Mouse (Mus musculus) liver, embryonic 14.5 days (tissue): ENCODE results near the gene Flnb. TPM values are rescaled to one million over a fixed set of nuclear protein-coding genes. Genes with fewer than 3 reads are reported as not detected.

Source experiments
- ATAC-seq: fragments of 200-750 bp; cut with Nextera tagmentation; 2 replicates; pipeline ENCODE4 v1.8.0; 2017; ENCODE audit warnings: moderate number of reproducible peaks, mild to moderate bottlenecking, moderate library complexity; ENCODE audit not compliant: insufficient read depth
- DNase-seq, 3 experiments: peaks; one replicate each; pipeline ENCODE4 v3.0.0-alpha.2; 2012 to 2013; ENCODE audit warnings: low read depth in 3 of 3, low spot score in 3 of 3
- H3K27ac ChIP-seq: fragments of 300-500 bp; sonication (generic); 2 replicates; pipeline ENCODE4 v1.5.1; 2014; ENCODE audit warnings: moderate library complexity, mild to moderate bottlenecking, control low read depth, inconsistent platforms
- H3K27me3 ChIP-seq: fragments of 300-500 bp; sonication (generic); 2 replicates; pipeline ENCODE4 v1.6.1; 2014; ENCODE audit warnings: mild to moderate bottlenecking, low read length, moderate library complexity; ENCODE audit not compliant: control insufficient read depth, insufficient read depth
- H3K36me3 ChIP-seq: fragments of 300-500 bp; sonication (generic); replicated peaks from 2 replicates; pipeline ENCODE4 v1.6.1; 2014; ENCODE audit warnings: low read depth; ENCODE audit not compliant: control insufficient read depth, insufficient read depth
- H3K4me1 ChIP-seq, 2 experiments: fragments of 200-500 bp in 1 of 2; fragments of 300-500 bp in 1 of 2; sonication (generic) in 1 of 2; replicated peaks; 2 replicates each; pipeline ENCODE4 v1.6.1; 2012 to 2014; ENCODE audit warnings: antibody characterized with exemption in 1 of 2, inconsistent platforms in 1 of 2, low read length in 1 of 2; ENCODE audit not compliant: control insufficient read depth in 2 of 2, insufficient read depth in 2 of 2
- H3K4me2 ChIP-seq: fragments of 300-500 bp; sonication (generic); 2 replicates; pipeline ENCODE4 v1.6.1; 2014; ENCODE audit warnings: low read depth, mild to moderate bottlenecking, control low read depth, moderate library complexity
- H3K4me3 ChIP-seq, 2 experiments: fragments of 200-500 bp in 1 of 2; fragments of 300-500 bp in 1 of 2; sonication (generic) in 1 of 2; 2 replicates each; pipeline ENCODE4 v1.5.1; 2012 to 2014; ENCODE audit warnings: low read depth in 2 of 2, low read length in 2 of 2, mild to moderate bottlenecking in 2 of 2, control low read depth in 1 of 2, inconsistent platforms in 1 of 2, moderate library complexity in 1 of 2; ENCODE audit not compliant: insufficient read depth in 1 of 2
- H3K9ac ChIP-seq: fragments of 300-500 bp; sonication (generic); replicated peaks from 2 replicates; pipeline ENCODE4 v1.6.1; 2014; ENCODE audit warnings: mild to moderate bottlenecking, control low read depth, moderate library complexity
- H3K9me3 ChIP-seq: fragments of 300-500 bp; sonication (generic); 2 replicates; pipeline ENCODE4 v1.6.1; 2016; ENCODE audit warnings: low read length, mixed read lengths; ENCODE audit not compliant: control insufficient read depth
- CTCF ChIP-seq: IDR thresholded peaks from 2 replicates; pipeline ENCODE4 v1.5.1; 2016; ENCODE audit warnings: antibody characterized with exemption, low read depth, control low read depth
- EP300 ChIP-seq: IDR thresholded peaks from 2 replicates; pipeline ENCODE4 v1.6.1; 2016; ENCODE audit warnings: antibody characterized with exemption, low read depth
- WGBS: fragments of 180-500 bp; shearing (Covaris S2); extraction: QIAGEN DNeasy Blood & Tissue Kit; methylation state at CpG from one replicate; pipeline ENCODE4 v1.1.7; 2014; ENCODE audit not compliant: insufficient replicate concordance; 5-methylcytosine and 5-hydroxymethylcytosine counted together
- polyA plus RNA-seq, 2 experiments: library from polyadenylated mRNA; depleted of rRNA in 1 of 2; stranded (reverse) in 1 of 2; unstranded in 1 of 2; fragments of >200 nt; fragmentation: Nextera tagmentation in 1 of 2; extraction: Ambion mirVana in 1 of 2; gene quantifications; 2 replicates each; pipeline versions ENCODE4 v1.2.1 to v1.2.3; 2012 to 2014

Flnb gene
- polyA plus RNA-seq, 2 experiments = 3.2 to 3.7 TPM

DNA sequence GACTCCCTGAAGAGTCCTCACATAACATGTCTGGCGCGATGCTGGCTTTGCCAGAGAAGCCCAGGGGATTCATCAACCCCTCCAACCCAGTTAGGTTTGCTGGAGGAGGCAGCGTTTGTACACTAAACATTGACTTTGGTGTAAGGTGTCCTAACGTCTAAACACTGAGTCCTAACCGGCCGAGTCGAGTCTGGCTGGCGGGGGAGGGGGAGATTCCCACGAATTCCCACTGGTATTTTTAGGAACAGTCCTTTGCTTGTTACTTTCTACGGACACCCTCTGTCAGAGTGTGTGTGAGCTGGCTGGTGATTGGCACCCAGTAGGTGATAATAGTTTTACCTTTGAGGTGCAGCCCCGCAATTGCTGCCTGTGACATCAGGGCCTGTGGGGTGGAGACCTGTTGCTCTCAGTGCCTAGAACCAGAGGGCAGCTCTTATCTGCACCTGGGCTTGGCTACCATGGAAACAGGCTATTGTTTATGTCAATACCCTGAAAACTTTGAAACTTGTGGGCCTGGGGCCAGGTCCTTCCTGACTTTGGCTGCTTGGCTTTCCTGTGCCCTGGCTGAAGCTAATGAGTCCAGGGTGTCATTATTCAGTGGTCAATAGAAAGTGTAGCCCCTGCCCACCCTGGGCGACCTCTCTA is 135.0 kb downstream of the Flnb start:
- Histone ChIP-seq H3K9ac (no peak overlapping the region), H3K4me1 (peaks cover 0 to 8% of the 10 kb centered on the region in 2 experiments; a peak in 2 of 4 replicates), H3K36me3 (no peaks in the 10 kb centered on the region), H3K9me3 (no peaks in the 10 kb centered on the region), H3K4me3 (no peak overlapping the region), H3K27me3 (no peaks in the 10 kb centered on the region), H3K27ac (no peak overlapping the region), H3K4me2 (no peak overlapping the region)
- ATAC-seq (peak; percentile 72), DNase-seq (peak; percentile 26 to 40 (median 38))
- 39% methylated on average over 12 of the region's 12 CpGs for WGBS
- TF ChIP-seq EP300 (no peak), CTCF (no peak)

DNA sequence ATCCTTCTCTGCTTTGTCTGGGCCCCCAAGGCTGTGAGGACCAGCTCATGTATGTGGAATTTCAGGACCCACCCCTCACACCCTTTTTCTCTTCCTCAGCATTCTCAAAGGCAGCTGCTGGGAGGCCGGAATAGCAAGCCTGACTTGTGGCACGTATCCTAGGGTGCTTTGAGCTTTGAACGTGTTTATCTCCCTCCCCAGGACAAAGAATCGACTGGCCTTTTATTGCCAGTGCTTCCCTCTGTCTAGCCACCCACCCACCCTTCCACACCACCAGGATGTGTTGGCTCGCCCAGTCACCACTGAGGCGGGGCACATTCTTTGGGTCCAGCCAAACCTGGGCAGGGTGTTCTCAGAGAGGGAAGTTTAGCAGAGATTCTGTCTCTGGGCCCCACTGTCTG is 136.3 kb downstream of the Flnb start:
- H3K4me1 ChIP-seq = peaks cover 0 to 8% of the 10 kb centered on the region in 2 experiments; a peak in 2 of 4 replicates
- ATAC-seq (no peak), DNase-seq (no peak)
- whole genome bisulfite sequencing = 40% methylated on average over 6 of the region's 6 CpGs
- no peak for TF ChIP-seq CTCF
- TF ChIP-seq EP300 = no peak
- no peak overlapping the region for H3K4me3 ChIP-seq
- no peaks in the 10 kb centered on the region for H3K36me3 ChIP-seq
- H3K4me2 ChIP-seq = no peak overlapping the region
- no peak overlapping the region for H3K9ac ChIP-seq
- no peak overlapping the region for H3K27ac ChIP-seq
- H3K9me3 ChIP-seq = no peaks in the 10 kb centered on the region
- no peaks in the 10 kb centered on the region for H3K27me3 ChIP-seq

DNA sequence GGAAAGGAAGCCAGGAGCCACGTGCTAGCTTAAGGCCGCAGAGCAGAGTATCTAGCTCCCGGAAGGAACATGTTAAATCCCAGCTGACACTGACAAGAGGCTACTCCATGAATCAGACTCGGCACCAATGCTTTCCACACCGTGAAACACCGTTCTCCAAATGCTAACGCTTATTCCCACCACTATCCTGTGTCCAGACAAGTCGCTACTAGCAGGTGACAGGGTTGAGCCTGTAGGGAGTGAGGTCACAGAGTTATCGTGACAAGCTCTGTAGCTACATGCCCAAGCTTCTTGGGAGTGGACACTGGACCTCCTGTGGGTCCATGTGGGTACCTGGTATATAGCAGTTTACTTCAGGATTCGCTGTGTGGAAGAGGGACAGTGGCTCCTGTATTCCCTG is 138.7 kb downstream of the Flnb start:
- Histone ChIP-seq H3K4me2 (no peak overlapping the region), H3K27me3 (no peaks in the 10 kb centered on the region), H3K36me3 (no peaks in the 10 kb centered on the region), H3K27ac (no peak overlapping the region), H3K9me3 (no peaks in the 10 kb centered on the region), H3K4me3 (no peak overlapping the region), H3K9ac (no peak overlapping the region), H3K4me1 (peaks cover 0 to 8% of the 10 kb centered on the region in 2 experiments; a peak in 2 of 4 replicates)
- DNase-seq (no peak), ATAC-seq (no peak)
- WGBS = 68% methylated on average over 10 of the region's 10 CpGs
- TF ChIP-seq EP300 (no peak), CTCF (no peak)

DNA sequence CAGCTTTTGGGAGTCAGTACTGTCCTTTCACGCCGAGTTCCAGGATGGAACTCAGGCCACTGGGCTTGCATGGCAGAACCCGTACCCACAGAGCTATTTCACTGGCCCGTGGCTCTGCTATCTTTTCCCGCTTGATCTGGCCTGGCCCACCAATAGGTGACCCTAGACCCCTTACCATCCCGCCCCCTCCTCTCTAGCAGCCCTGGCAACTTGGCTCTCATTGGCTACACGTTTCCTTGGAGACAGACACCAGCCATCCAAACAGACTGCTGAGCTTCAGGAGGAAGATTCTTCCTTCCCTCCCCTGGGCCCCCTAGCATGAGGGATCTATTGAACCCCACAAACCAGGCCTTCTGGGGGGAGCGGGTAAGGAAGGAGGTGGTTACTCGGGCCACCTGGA is 139.3 kb downstream of the Flnb start, which contains the start of gene Gm45521:
Gm45521 (plus strand) TSS at position 240 of the 400 bp plus-strand sequence.
- Histone ChIP-seq H3K9ac (no peak within 1 kb of the TSS), H3K27me3 (no peaks in the 10 kb centered on the region), H3K4me3 (no peak within 1 kb of the TSS), H3K36me3 (no peaks in the 10 kb centered on the region), H3K4me2 (no peak within 1 kb of the TSS), H3K4me1 (peaks cover 0 to 8% of the 10 kb centered on the region in 2 experiments; a peak in 2 of 4 replicates), H3K27ac (no peak within 1 kb of the TSS), H3K9me3 (no peaks in the 10 kb centered on the region)
- no peak for DNase-seq
- TF ChIP-seq CTCF (no peak), EP300 (no peak)
- ATAC-seq = no peak
- 58% methylated on average over 9 of the region's 9 CpGs for WGBS

DNA sequence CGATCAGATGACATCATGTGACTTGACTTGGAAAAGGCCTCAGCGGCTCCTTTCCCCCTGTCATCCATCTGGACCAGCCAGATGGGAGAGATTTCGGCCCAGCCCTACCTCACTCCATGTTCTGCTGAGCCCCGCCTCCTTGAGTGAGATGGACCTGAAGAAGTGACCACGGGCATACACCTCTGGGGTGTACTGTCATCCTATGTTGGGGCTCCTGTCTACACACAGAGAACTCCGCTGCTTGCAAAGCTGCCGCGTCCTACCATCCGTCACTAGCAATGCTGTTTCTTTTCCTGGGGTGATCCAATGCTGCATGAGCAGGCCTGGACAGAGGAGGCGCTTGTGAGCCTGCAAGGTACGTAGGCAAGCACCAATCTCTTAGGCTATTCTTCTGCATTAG is 142.9 kb downstream of the Flnb start:
- DNase-seq = no peak
- Histone ChIP-seq H3K4me1 (no peaks in the 10 kb centered on the region), H3K4me3 (no peak overlapping the region), H3K9ac (no peak overlapping the region), H3K27me3 (no peaks in the 10 kb centered on the region), H3K9me3 (no peaks in the 10 kb centered on the region), H3K36me3 (no peaks in the 10 kb centered on the region), H3K4me2 (no peak overlapping the region), H3K27ac (no peak overlapping the region)
- no peak for TF ChIP-seq EP300
- peak; percentile 49 for TF ChIP-seq CTCF
- WGBS = 53% methylated on average over 11 of the region's 11 CpGs
- no peak for ATAC-seq
